Mouse (Mus musculus) liver, adult (tissue): ENCODE measurements around the gene Mfsd1.

ENCODE experiments used
- GATA4 ChIP-seq: IDR thresholded peaks from 2 replicates; pipeline ENCODE4 v1.6.1; 2014; ENCODE audit warnings: mild to moderate bottlenecking, low read length; ENCODE audit not compliant: insufficient replicate concordance

Gene Mfsd1

DNA sequence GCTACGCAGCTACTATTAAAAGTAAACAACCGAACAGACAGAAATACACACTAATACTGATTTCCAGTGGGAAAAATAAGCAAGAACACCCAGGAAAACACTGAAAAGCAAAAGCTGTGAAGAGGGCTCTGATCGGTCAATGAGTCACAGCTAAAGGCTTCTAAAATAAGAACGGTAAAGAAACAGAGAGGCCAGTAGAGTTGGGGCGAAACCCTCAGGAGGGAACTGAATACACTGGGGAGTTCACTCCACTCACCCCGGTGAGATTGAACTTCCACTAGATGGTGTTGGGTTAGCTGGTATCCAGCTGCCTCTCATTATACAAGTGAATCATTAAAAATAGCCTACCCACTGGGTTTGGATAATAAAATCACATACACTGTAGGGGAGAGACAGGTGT, 5.8 kb upstream of the Mfsd1 start:
- no peak for TF ChIP-seq GATA4

DNA sequence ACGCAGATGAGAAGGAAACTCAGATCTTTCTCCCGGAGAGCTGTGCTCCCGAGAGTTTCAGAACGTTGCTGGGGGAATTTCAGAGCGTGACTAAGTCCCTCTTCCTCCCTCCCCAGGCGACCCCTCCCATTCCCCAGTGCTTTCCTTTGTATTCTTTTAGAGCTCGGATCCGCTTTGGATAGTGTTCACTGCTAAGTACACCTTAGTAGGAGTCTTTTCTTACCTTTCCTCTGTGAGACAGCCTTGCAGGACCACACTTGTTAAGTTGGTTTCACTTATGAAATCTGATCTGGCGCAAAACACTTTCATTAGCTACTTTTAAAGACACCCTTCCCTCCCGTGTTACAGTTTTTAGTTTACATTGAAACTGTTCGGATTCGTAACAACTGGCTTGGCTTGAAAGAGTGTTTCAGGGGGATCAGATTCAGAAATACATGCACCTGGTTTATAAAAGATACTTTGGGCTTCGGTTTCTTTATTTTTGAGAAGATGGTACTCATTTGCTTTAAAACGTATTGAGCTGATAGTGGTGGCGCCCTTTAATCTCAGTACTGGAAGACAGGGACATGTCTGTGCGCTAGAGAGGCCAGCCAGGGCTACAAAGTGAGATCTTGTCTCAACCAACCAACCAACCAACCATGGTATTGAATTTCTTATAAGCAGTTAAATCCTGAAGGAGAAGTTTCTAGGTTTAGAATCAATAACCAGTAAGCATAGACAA, 744 bp downstream of the Mfsd1 start:
- TF ChIP-seq GATA4: no peak

DNA sequence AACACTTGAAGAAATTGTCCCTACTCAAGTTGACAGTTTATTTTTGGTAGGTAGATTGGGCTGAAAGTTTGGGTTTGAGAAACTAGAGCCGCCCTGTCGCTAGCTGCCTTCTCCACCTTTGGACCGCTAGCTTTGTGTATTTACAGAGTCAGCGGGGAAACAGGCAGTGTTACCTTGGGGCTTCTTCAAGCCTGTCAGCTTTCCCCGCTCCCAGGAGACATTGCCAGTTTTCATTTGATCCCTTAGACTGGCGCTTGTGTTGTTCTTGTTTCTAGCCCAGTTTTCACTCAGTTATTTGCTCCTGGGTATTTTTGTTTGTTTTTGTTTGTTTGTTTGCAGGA, 1.3 kb downstream of the Mfsd1 start:
- TF ChIP-seq GATA4: no peak

DNA sequence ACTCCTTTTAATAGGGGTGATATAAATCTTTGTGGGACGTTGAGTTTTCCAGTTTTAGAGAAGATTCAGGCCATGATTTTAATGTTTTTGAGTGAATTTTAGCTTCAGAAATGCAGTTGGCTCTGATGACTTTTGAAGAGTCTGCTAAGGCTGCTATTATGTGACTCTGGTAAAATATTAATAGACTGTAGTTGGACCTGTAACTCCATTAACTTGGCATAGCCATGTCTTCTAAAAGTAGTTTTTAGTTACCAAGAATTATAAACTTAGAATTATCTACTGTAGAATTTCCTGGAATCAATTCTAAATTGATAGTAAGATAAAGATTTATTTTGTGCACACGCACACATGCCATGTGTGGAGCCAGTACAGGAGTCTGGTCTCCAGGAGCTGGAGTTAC, 4.0 kb downstream of the Mfsd1 start:
- TF ChIP-seq GATA4: no peak

DNA sequence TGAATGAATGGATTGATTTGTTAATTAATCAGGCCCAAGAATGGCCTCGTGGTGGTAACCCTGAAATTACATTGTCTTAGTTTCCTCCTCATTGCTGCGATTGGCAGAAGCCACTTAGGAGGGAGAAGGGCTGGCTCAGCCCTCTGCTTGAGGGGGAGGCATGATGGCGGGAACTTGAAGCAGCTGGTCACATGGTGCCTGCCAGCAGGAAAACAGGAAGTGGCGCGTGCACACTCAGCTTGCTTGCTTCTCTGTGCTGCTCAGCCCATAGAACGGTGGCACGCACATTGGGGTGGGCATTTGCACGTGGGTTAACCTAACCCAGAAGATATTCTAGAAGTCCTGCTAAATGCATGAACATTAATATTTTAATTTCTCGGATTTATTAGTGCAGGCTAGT, 4.9 kb downstream of the Mfsd1 start:
- TF ChIP-seq GATA4: no peak

DNA sequence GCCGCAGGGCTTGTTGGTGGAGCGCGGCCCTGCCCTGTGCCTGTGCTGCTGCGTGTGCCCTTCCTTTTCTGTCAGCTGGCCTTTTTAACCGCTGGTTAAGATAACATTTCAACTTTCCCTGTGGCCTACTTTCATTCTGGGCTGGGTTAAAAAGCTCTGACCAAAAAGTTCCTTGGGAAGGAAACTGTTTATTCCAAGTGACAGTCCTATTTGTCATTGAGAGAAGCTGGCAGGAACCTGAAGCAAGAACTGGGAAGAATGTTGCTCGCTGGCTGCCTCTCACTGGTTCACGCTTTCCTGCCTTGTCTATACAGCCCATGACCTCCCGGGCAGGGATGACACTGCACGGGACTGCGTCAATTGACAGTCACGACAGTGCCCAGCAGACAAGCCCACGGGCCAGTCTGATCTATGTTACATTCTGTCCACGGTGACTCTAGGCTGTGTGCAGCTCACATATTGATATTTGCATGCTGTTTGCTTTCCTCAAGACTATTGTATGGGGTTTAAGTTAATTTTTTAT, 19.1 kb downstream of the Mfsd1 start:
- no peak for TF ChIP-seq GATA4

DNA sequence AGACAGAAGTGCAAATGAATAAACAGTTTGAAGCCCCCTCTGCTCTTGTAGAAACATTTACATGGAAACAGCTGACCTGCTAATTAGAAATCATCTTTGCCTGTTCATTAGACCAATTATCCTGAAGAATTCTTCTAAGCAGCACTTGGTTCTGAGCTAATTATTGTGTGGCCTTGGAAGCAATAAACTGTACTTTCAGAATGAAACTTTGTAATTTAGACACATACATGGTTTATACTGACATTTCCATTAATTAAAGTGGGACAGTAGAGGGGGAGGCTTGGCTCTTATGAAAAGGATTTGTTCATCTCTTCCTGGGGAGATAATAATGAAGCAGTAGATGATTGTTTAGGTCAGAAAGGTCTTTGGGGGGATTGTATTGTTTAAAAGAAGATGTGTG, 35.7 kb downstream of the Mfsd1 start:
- no peak for TF ChIP-seq GATA4

DNA sequence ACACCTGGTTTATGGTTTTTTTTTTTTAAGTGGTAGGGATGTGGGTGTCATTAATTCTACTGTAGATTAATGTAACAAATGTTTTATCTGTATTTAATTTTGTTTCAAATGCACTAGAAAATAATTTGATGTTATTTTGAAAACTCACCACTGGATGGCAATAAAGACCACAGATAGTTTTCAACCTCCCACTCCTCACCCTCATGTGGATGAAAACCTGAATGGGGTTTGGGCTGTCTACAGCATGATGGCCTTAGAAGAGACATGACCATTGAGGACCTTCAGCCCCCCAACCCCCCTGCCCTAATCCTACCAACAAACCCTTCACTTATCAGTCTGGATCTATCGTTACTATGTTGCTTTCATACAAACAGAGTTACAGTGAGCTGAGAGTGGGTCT, 42.1 kb downstream of the Mfsd1 start:
- no peak for TF ChIP-seq GATA4

DNA sequence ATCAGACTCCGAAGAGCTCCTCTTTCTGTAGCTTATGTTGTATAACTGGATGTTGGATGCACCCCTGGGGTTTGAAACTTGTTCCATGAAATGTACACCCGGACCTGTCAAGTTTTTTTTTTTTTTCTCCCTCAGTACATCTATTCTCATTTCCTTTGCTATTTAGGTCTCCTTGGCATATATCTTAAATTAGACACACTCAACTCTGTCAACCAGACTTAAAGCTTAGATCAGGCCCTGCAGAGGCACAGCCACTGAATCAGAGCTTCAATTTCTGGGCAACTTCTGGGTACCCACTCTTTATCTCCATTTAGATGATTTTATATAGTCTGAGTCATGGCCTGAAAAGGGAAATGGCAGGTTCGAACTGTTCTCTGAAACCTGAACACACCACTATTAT, 60.6 kb downstream of the Mfsd1 start:
- no peak for TF ChIP-seq GATA4

DNA sequence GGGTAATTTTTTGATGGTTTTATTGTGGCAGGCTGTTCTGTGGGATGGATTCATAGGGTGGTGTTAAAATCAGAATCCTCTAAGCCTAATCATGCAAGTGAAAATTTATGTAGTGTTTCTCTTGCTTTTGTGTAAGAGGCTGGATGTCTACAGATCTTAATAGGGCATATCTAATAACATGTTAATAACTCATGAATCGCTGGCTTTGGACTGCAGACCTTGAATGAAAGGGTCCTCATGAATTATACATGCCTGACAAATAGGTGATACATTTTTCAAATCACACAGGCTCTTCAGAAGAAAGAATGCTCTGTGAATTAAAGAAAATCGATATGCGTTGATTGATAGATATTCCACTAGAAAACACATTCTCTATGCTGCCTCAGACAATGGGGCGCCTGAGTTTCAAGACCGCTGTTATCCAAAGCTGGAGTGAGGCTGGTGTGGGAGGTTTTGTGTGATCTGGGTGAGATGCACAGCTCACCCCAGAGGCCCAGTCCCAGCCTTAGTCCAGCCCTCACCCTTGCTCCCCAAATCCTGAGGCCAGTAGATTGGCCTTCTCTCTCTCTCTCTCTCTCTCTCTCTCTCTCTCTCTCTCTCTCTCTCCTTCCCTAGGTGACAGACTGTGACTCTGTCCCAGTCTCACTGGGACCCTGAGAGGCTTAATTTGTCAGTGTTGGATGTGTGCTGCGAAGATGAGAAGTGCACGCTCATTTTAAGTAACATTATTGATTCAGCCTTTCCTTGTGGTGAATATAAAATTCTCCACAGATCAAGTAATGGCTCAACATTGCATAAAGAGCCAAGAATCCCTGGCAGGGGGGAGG, 63.3 kb downstream of the Mfsd1 start:
- TF ChIP-seq GATA4: no peak
